Mouse (Mus musculus) MEL (cell line): ENCODE data around the gene Smurf2. TPM values are rescaled to one million over a fixed set of nuclear protein-coding genes. Genes with fewer than 3 reads are reported as not detected.

Experiments used
- DNase-seq: peaks from one replicate; pipeline ENCODE4 v3.0.0; 2011; ENCODE audit warnings: low read depth, low spot score
- H3K27ac ChIP-seq: 2 replicates; pipeline ENCODE4 v1.5.1; 2012; ENCODE audit warnings: low read depth, mild to moderate bottlenecking, control low read depth, low read length, moderate library complexity; ENCODE audit not compliant: control insufficient read depth
- H3K27me3 ChIP-seq, 2 experiments: fragments of 150-350 bp in 1 of 2; sonication (generic) in 1 of 2; 2 replicates each; pipeline ENCODE4 v1.6.1; 2012; ENCODE audit warnings: low read length in 2 of 2, mild to moderate bottlenecking in 2 of 2, improper control_type of control experiment in 1 of 2, moderate library complexity in 1 of 2; ENCODE audit not compliant: insufficient read depth in 2 of 2, control insufficient read depth in 1 of 2
- H3K36me3 ChIP-seq, 2 experiments: 2 replicates each; pipeline ENCODE4 v1.6.1; 2012 to 2014; ENCODE audit warnings: low read length in 2 of 2, improper control_type of control experiment in 1 of 2, inconsistent platforms in 1 of 2, mild to moderate bottlenecking in 1 of 2; ENCODE audit not compliant: insufficient read depth in 2 of 2, control insufficient read depth in 1 of 2
- H3K4me1 ChIP-seq, 2 experiments: fragments of 150-350 bp in 1 of 2; sonication (generic) in 1 of 2; 2 replicates each; pipeline ENCODE4 v1.6.1; 2012; ENCODE audit warnings: low read length in 2 of 2, improper control_type of control experiment in 1 of 2, mild to moderate bottlenecking in 1 of 2; ENCODE audit not compliant: insufficient read depth in 2 of 2, control insufficient read depth in 1 of 2
- H3K4me3 ChIP-seq, 2 experiments: fragments of 150-350 bp in 1 of 2; sonication (generic) in 1 of 2; 2 replicates each; pipeline ENCODE4 v1.5.1; 2012; ENCODE audit warnings: low read depth in 2 of 2, low read length in 2 of 2, mild to moderate bottlenecking in 2 of 2, moderate library complexity in 2 of 2, control low read depth in 1 of 2, improper control_type of control experiment in 1 of 2; ENCODE audit not compliant: control insufficient read depth in 1 of 2, insufficient read depth in 1 of 2
- H3K79me2 ChIP-seq: 2 replicates; pipeline ENCODE4 v1.6.1; 2012; ENCODE audit warnings: mild to moderate bottlenecking, low read length, moderate library complexity; ENCODE audit not compliant: control insufficient read depth, poor library complexity, insufficient read depth
- H3K9ac ChIP-seq: 2 replicates; pipeline ENCODE4 v1.6.1; 2012; ENCODE audit warnings: low read depth, mild to moderate bottlenecking, control low read depth, low read length, moderate library complexity; ENCODE audit not compliant: control insufficient read depth, poor library complexity, severe bottlenecking
- H3K9me3 ChIP-seq: fragments of 150-350 bp; sonication (generic); replicated peaks from 2 replicates; pipeline ENCODE4 v1.6.1; 2012; ENCODE audit warnings: mild to moderate bottlenecking, low read length, improper control_type of control experiment, moderate library complexity; ENCODE audit not compliant: insufficient read depth
- BHLHE40 ChIP-seq: IDR thresholded peaks from 2 replicates; pipeline ENCODE4 v1.6.1; 2012; ENCODE audit warnings: low read depth, mild to moderate bottlenecking, inconsistent platforms, low read length, improper control_type of control experiment, borderline replicate concordance
- CHD2 ChIP-seq: IDR thresholded peaks from 2 replicates; pipeline ENCODE4 v1.6.1; 2011; ENCODE audit warnings: low read length, improper control_type of control experiment
- CTCF ChIP-seq, 3 experiments: IDR thresholded peaks in 2 of 3; conservative IDR thresholded peaks in 1 of 3; 2 replicates each; pipeline ENCODE4 v1.5.1; 2011 to 2012; ENCODE audit warnings: low read length in 3 of 3, low read depth in 2 of 3, mild to moderate bottlenecking in 2 of 3, improper control_type of control experiment in 1 of 3, inconsistent platforms in 1 of 3, mixed read lengths in 1 of 3, moderate library complexity in 1 of 3; ENCODE audit not compliant: control insufficient read depth in 1 of 3, insufficient read depth in 1 of 3, poor library complexity in 1 of 3, severe bottlenecking in 1 of 3
- EP300 ChIP-seq, 2 experiments: IDR thresholded peaks; 2 replicates each; pipeline ENCODE4 v1.6.1; 2011; ENCODE audit warnings: improper control_type of control experiment in 2 of 2, low read length in 2 of 2, low read depth in 1 of 2, mild to moderate bottlenecking in 1 of 2
- ETS1 ChIP-seq: IDR thresholded peaks from 2 replicates; pipeline ENCODE4 v1.6.1; 2012; ENCODE audit warnings: low read depth, mild to moderate bottlenecking, inconsistent platforms, low read length, improper control_type of control experiment, moderate library complexity
- MAFK ChIP-seq: IDR thresholded peaks from 2 replicates; pipeline ENCODE4 v1.6.1; 2011; ENCODE audit warnings: low read depth, mild to moderate bottlenecking, low read length, improper control_type of control experiment, borderline replicate concordance
- MEF2A ChIP-seq: IDR thresholded peaks from 2 replicates; pipeline ENCODE4 v1.6.1; 2014; ENCODE audit warnings: low read depth, mild to moderate bottlenecking, inconsistent platforms, low read length, improper control_type of control experiment; ENCODE audit not compliant: poor library complexity, insufficient replicate concordance, severe bottlenecking; ENCODE audit errors: extremely low read depth
- MXI1 ChIP-seq: IDR thresholded peaks from 2 replicates; pipeline ENCODE4 v1.6.1; 2011; ENCODE audit warnings: mild to moderate bottlenecking, low read depth, low read length, improper control_type of control experiment
- POLR2AphosphoS2 ChIP-seq: IDR thresholded peaks from 2 replicates; pipeline ENCODE4 v1.6.1; 2011; ENCODE audit warnings: low read length, improper control_type of control experiment
- RAD21 ChIP-seq: IDR thresholded peaks from 2 replicates; pipeline ENCODE4 v1.6.1; 2011; ENCODE audit warnings: mild to moderate bottlenecking, low read depth, low read length, improper control_type of control experiment
- RCOR1 ChIP-seq: IDR thresholded peaks from 2 replicates; pipeline ENCODE4 v1.6.1; 2012; ENCODE audit warnings: low read depth, mild to moderate bottlenecking, inconsistent platforms, low read length, improper control_type of control experiment
- SMC3 ChIP-seq: IDR thresholded peaks from 2 replicates; pipeline ENCODE4 v1.6.1; 2011; ENCODE audit warnings: low read depth, low read length, improper control_type of control experiment
- TBP ChIP-seq: IDR thresholded peaks from 2 replicates; pipeline ENCODE4 v1.8.0; 2011; ENCODE audit warnings: low read depth, low read length, improper control_type of control experiment
- USF1 ChIP-seq: IDR thresholded peaks from 2 replicates; pipeline ENCODE4 v1.6.1; 2014; ENCODE audit warnings: low read depth, mild to moderate bottlenecking, inconsistent platforms, low read length, improper control_type of control experiment, moderate library complexity
- USF2 ChIP-seq, 2 experiments: IDR thresholded peaks; 2 replicates each; pipeline ENCODE4 v1.6.1; 2011 to 2012; ENCODE audit warnings: improper control_type of control experiment in 2 of 2, low read length in 2 of 2, borderline replicate concordance in 1 of 2, inconsistent platforms in 1 of 2, low read depth in 1 of 2, mild to moderate bottlenecking in 1 of 2; ENCODE audit not compliant: insufficient read depth in 1 of 2
- polyA plus RNA-seq, 2 experiments: library from polyadenylated mRNA; stranded (reverse) in 1 of 2; unstranded in 1 of 2; fragments of >175 nt in 1 of 2; fragments of >200 nt in 1 of 2; gene quantifications; 2 replicates each; pipeline versions ENCODE4 v1.2.1 to v1.2.4; 2012; ENCODE audit warnings: low replicate concordance in 2 of 2, low read depth in 1 of 2; ENCODE audit not compliant: insufficient read length in 2 of 2, insufficient read depth in 1 of 2, missing spikeins in 1 of 2
- total RNA-seq: library from RNA; depleted of rRNA; stranded (reverse); fragments of 300-350 nt; gene quantifications from 2 replicates; pipeline ENCODE4 v1.2.3, GENCODE M21; 2012

Smurf2 gene
- total and polyA plus RNA-seq, 3 experiments = 15.5 to 67.0 (median 17.5) TPM

DNA sequence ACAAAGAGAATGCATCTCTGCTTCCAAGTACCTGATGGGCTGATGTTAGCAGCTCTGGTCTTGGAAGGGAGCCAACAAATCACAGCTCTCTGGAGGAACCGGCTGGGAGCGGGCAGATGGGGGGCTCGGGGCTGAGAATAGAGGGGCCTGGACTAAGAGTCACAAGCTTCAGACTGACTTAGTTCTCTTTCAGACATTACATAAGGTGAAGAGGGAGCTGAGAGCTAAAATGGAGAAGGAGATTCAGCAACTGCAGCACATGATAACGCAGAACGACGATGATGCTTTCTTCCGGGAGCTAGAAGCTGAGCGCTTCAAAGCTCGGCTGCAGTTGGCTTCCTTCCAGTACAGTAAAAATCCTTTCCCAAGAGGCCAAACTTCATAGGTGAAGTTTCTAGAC lies 102.2 kb downstream of the Smurf2 start:
- peaks cover 5 to 11% of the 10 kb centered on the region in 2 experiments; a peak in 3 of 4 replicates for H3K36me3 ChIP-seq
- no peak overlapping the region for H3K27ac ChIP-seq

DNA sequence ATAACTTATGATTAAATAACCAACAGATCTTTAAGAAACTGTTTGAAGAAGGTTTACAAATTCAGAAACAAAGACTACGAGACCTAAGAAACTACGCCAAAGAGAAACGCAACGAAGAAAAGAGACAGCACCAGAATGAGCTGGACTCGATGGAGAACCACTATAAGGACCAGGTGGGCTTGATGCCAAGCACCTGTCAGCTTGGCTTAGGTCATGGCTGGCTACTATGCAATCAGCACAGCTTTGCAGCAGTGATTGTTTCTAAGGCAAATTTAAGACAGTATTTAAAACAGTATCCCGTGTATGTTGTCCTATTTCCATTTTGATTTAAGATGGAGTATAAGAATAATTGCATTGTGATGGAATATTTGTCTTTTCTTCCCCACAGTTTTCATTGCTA lies 102.7 kb downstream of the Smurf2 start:
- Histone ChIP-seq H3K36me3 (peaks cover 5 to 11% of the 10 kb centered on the region in 2 experiments; a peak in 3 of 4 replicates), H3K9me3 (no peaks in the 10 kb centered on the region), H3K9ac (no peak overlapping the region), H3K4me3 (no peak overlapping the region), H3K27ac (no peak overlapping the region), H3K27me3 (no peaks in the 10 kb centered on the region), H3K79me2 (no peaks in the 10 kb centered on the region), H3K4me1 (peaks cover 0 to 2% of the 10 kb centered on the region in 2 experiments; a peak in 1 of 4 replicates)
- DNase-seq = no peak
- no peak for TF ChIP-seq ETS1

More for the DNA sequence above, 102.2 kb downstream of the Smurf2 start:
- Histone ChIP-seq H3K4me3 (no peak overlapping the region), H3K4me1 (peaks cover 0 to 2% of the 10 kb centered on the region in 2 experiments; a peak in 1 of 4 replicates), H3K9ac (no peak overlapping the region), H3K27me3 (no peaks in the 10 kb centered on the region), H3K9me3 (no peaks in the 10 kb centered on the region), H3K79me2 (no peaks in the 10 kb centered on the region)
- TF ChIP-seq CTCF (IDR thresholded peaks at IDR 0.05 in 2 of 3, conservative IDR thresholded peaks at IDR 0.05 in 1 of 3; ENCODE audit: control insufficient read depth in 1 of 3, insufficient read depth in 1 of 3, low read depth in 2 of 3, low read length in 3 of 3, poor library complexity in 1 of 3, severe bottlenecking in 1 of 3) = no peak
- TF ChIP-seq RCOR1 = 0 out of 2 replicates have a peak, but pooled peaks have one; percentile 36
- no peak for DNase-seq

DNA sequence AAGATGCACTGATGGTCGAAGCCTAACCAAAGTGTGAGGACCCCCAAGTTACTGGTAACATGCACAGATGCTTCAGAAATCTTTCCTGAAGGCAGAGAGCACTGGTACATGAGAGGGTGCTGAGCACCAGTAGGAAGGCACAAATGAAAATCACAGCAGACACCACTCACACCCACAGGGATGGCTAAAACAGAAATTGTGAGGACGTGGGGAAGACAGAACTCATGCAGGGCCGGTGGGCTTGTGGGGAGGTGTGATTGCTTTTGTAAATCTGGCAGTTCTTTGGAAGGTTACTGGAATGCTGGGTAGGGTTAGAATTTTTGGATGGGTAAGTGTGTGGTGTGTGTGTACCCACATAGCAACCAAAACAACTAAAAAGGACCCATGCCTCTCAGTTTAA lies 103.4 kb downstream of the Smurf2 start:
- H3K36me3 ChIP-seq = peaks cover 5 to 11% of the 10 kb centered on the region in 2 experiments; a peak in 3 of 4 replicates
- no peaks in the 10 kb centered on the region for H3K27me3 ChIP-seq
- no peak overlapping the region for H3K27ac ChIP-seq
- H3K9me3 ChIP-seq = no peaks in the 10 kb centered on the region
- no peaks in the 10 kb centered on the region for H3K79me2 ChIP-seq
- no peak for DNase-seq
- H3K4me3 ChIP-seq = no peak overlapping the region
- H3K4me1 ChIP-seq = peaks cover 0 to 2% of the 10 kb centered on the region in 2 experiments; a peak in 1 of 4 replicates
- H3K9ac ChIP-seq = no peak overlapping the region
- TF ChIP-seq POLR2AphosphoS2 (no peak), EP300 (IDR thresholded peaks at IDR 0.05; ENCODE audit: low read depth in 1 of 2, low read length in 2 of 2) (no peak), MEF2A (no peak), RAD21 (no peak), MXI1 (no peak), SMC3 (no peak), MAFK (no peak), BHLHE40 (no peak), USF2 (IDR thresholded peaks at IDR 0.05; ENCODE audit: borderline replicate concordance in 1 of 2, insufficient read depth in 1 of 2, low read depth in 1 of 2, low read length in 2 of 2) (no peak), CHD2 (no peak), TBP (no peak), USF1 (no peak)
